Mouse (Mus musculus) midbrain, embryonic 12.5 days (tissue): ENCODE measurements around the gene Tmem156. TPM values are rescaled to one million over a fixed set of nuclear protein-coding genes. Genes with fewer than 3 reads are reported as not detected.
A peak's percentile ranks its signal among the peaks of the same experiment; 100 is the strongest.

Source experiments
- ATAC-seq: fragments of 200-750 bp; cut with Nextera tagmentation; 2 replicates; pipeline ENCODE4 v1.8.0; 2017; ENCODE audit warnings: low read depth, moderate TSS enrichment, moderate library complexity; ENCODE audit not compliant: low FRiP score
- H3K27ac ChIP-seq: fragments of 300-500 bp; sonication (generic); replicated peaks from 2 replicates; pipeline ENCODE4 v1.5.1; 2016; ENCODE audit warnings: mild to moderate bottlenecking
- H3K27me3 ChIP-seq: fragments of 300-500 bp; sonication (generic); 2 replicates; pipeline ENCODE4 v1.6.1; 2016; ENCODE audit warnings: mild to moderate bottlenecking
- H3K36me3 ChIP-seq: fragments of 300-500 bp; sonication (generic); 2 replicates; pipeline ENCODE4 v1.6.1; 2016
- H3K4me1 ChIP-seq: fragments of 300-500 bp; sonication (generic); 2 replicates; pipeline ENCODE4 v1.6.1; 2016
- H3K4me2 ChIP-seq: fragments of 300-500 bp; sonication (generic); replicated peaks from 2 replicates; pipeline ENCODE4 v1.6.1; 2016; ENCODE audit warnings: mild to moderate bottlenecking, moderate library complexity
- H3K4me3 ChIP-seq: fragments of 300-500 bp; sonication (generic); 2 replicates; pipeline ENCODE4 v1.5.1; 2016; ENCODE audit warnings: mild to moderate bottlenecking
- H3K9ac ChIP-seq: fragments of 300-500 bp; sonication (generic); replicated peaks from 2 replicates; pipeline ENCODE4 v1.6.1; 2016; ENCODE audit warnings: mild to moderate bottlenecking, moderate library complexity
- H3K9me3 ChIP-seq: fragments of 300-500 bp; sonication (generic); 2 replicates; pipeline ENCODE4 v1.6.1; 2016; ENCODE audit warnings: mild to moderate bottlenecking
- WGBS: fragments of 180-500 bp; shearing (Covaris S2); methylation state at CpG from one replicate; pipeline ENCODE4 v1.1.7; 2016; 5-methylcytosine and 5-hydroxymethylcytosine counted together
- polyA plus RNA-seq: library from polyadenylated mRNA; unstranded; fragments of >200 nt; fragmentation: Nextera tagmentation; extraction: Ambion mirVana; gene quantifications from 2 replicates; pipeline ENCODE4 v1.2.1, GENCODE M21; 2016

Gene Tmem156
- 0.18 TPM in 1 of 2 replicates, not detected in the other for polyA plus RNA-seq

- no peaks in the 10 kb centered on the region for H3K36me3 ChIP-seq
- no peak within 1 kb of the TSS for H3K9ac ChIP-seq
- no peaks in the 10 kb centered on the region for H3K9me3 ChIP-seq
- H3K27me3 ChIP-seq: no peaks in the 10 kb centered on the region
- no peaks in the 10 kb centered on the region for H3K4me1 ChIP-seq
- ATAC-seq: no peak
- H3K27ac ChIP-seq: no peak within 1 kb of the TSS
- H3K4me2 ChIP-seq: no peak within 1 kb of the TSS
- 87% methylated on average over 5 of the region's 5 CpGs for WGBS
- H3K4me3 ChIP-seq: no peak within 1 kb of the TSS
Measured at GRCm38 (mm10) chr5:65091921-65092320, at the start of gene Tmem156. Gene Tmem156 (minus strand): TSS chr5:65092132.

DNA sequence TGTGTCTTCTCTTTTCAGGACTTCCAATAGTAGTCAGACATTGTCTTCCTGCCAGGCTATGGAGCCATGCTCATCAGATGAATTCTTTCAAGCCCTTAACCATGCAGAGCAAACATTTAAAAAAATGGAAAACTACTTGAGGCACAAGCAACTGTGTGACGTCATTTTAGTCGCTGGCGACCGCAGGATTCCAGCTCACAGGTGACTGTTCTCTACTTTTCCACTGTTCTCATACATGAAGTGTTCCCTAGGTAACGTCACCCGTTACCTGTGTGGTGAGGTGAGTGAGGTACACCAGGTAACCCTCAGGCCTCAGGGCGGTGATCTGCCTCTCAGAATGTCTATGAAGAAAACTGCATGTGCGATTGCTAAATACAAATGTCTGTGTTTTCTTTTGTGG is 49.3 kb upstream of the Tmem156 start:
- ATAC-seq: no peak
- Histone ChIP-seq H3K36me3 (peaks cover 13% of the 10 kb centered on the region; the same call in 1 of the 2 replicates), H3K4me3 (no peak overlapping the region), H3K27me3 (no peaks in the 10 kb centered on the region), H3K9me3 (no peaks in the 10 kb centered on the region), H3K4me1 (no peaks in the 10 kb centered on the region; the same call in 1 of the 2 replicates), H3K4me2 (no peak overlapping the region), H3K27ac (no peak overlapping the region), H3K9ac (no peak overlapping the region)
- 92% methylated on average over 8 of the region's 8 CpGs for WGBS

DNA sequence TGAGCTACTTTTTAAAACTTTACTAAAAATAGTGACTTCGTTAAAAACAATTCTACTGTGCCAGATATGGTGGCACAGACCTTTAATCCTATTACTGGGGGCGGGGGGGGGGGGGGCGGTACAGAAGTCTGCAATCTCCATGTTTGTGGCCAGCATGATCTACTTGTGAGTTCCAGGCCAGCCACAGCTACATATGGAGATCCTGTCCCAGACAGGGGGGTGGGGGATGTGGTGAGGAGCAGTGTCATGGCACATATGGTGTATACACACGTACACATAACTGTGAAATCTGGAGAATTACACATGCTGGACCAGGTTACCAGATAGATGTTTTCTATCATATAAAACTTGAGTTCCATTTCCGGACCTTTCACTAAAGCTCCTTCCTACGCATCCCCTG is 45.1 kb upstream of the Tmem156 start:
- no peak overlapping the region for H3K9ac ChIP-seq
- no peaks in the 10 kb centered on the region for H3K9me3 ChIP-seq
- H3K4me1 ChIP-seq: no peaks in the 10 kb centered on the region; the same call in 1 of the 2 replicates
- WGBS: 84% methylated on average over 6 of the region's 6 CpGs
- H3K36me3 ChIP-seq: no peaks in the 10 kb centered on the region
- no peaks in the 10 kb centered on the region for H3K27me3 ChIP-seq
- no peak for ATAC-seq
- no peak overlapping the region for H3K27ac ChIP-seq
- no peak overlapping the region for H3K4me2 ChIP-seq
- no peak overlapping the region for H3K4me3 ChIP-seq

GRCm38 (mm10) chr5:65136159-65136558 is 44.2 kb upstream of the Tmem156 start:
- Histone ChIP-seq H3K4me1 (no peaks in the 10 kb centered on the region; the same call in 1 of the 2 replicates), H3K27me3 (no peaks in the 10 kb centered on the region), H3K9me3 (no peaks in the 10 kb centered on the region), H3K27ac (no peak overlapping the region), H3K9ac (peak overlapping the region; percentile 28; the same call in 1 of the 2 replicates), H3K36me3 (no peaks in the 10 kb centered on the region), H3K4me2 (no peak overlapping the region), H3K4me3 (no peak overlapping the region)
- no peak for ATAC-seq
- 91% methylated on average over 7 of the region's 7 CpGs for WGBS

GRCm38 (mm10) chr5:65131211-65131879 is 39.4 kb upstream of the Tmem156 start:
- 7% methylated on average over 20 of the region's 20 CpGs for WGBS
- no peaks in the 10 kb centered on the region for H3K27me3 ChIP-seq
- H3K27ac ChIP-seq: peak overlapping the region; percentile 85
- no peaks in the 10 kb centered on the region for H3K9me3 ChIP-seq
- peaks cover 15% of the 10 kb centered on the region; the same call in 1 of the 2 replicates for H3K4me1 ChIP-seq
- H3K36me3 ChIP-seq: no peaks in the 10 kb centered on the region
- peak overlapping the region; percentile 65 for H3K9ac ChIP-seq
- peak; percentile 39 for ATAC-seq
- H3K4me3 ChIP-seq: peak overlapping the region; percentile 56
- H3K4me2 ChIP-seq: peak overlapping the region; percentile 75

GRCm38 (mm10) chr5:65130528-65131210 is 38.7 kb upstream of the Tmem156 start:
- no peaks in the 10 kb centered on the region for H3K27me3 ChIP-seq
- H3K9me3 ChIP-seq: no peaks in the 10 kb centered on the region
- no peaks in the 10 kb centered on the region for H3K36me3 ChIP-seq
- H3K4me2 ChIP-seq: peak overlapping the region; percentile 75
- 4% methylated on average over 12 of the region's 12 CpGs for WGBS
- H3K4me1 ChIP-seq: peaks cover 15% of the 10 kb centered on the region; the same call in 1 of the 2 replicates
- ATAC-seq: peak; percentile 96
- peak overlapping the region; percentile 85 for H3K27ac ChIP-seq
- peak overlapping the region; percentile 65; the same call in 1 of the 2 replicates for H3K9ac ChIP-seq
- H3K4me3 ChIP-seq: peak overlapping the region; percentile 56

DNA sequence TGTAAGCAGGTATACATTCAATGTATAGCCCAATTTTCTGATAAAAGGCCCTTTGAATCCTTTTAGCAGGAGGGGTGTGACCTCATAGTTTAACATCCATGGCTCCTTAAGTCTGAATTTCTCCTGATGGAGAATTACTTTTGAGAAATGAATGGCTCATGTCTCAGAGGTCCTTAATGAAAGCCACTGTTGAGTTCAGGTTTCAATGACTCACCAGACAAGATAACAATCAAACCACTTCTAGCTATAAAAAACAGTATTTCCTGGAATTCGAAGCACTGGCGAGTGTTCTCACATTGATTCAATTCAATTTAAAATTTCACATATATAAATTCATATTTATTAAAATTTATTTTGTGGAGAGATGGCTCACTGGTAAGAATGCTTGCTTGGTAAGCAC is 36.5 kb upstream of the Tmem156 start:
- no peaks in the 10 kb centered on the region for H3K9me3 ChIP-seq
- H3K4me3 ChIP-seq: no peak overlapping the region
- no peaks in the 10 kb centered on the region for H3K36me3 ChIP-seq
- 84% methylated on average over 2 of the region's 2 CpGs for WGBS
- no peaks in the 10 kb centered on the region for H3K27me3 ChIP-seq
- peaks cover 15% of the 10 kb centered on the region; the same call in 1 of the 2 replicates for H3K4me1 ChIP-seq
- no peak overlapping the region for H3K9ac ChIP-seq
- H3K4me2 ChIP-seq: no peak overlapping the region
- ATAC-seq: no peak
- no peak overlapping the region for H3K27ac ChIP-seq

- Histone ChIP-seq H3K27ac (no peak overlapping the region), H3K4me1 (peaks cover 15% of the 10 kb centered on the region; the same call in 1 of the 2 replicates), H3K4me3 (no peak overlapping the region), H3K9me3 (no peaks in the 10 kb centered on the region), H3K4me2 (no peak overlapping the region), H3K9ac (no peak overlapping the region), H3K36me3 (no peaks in the 10 kb centered on the region), H3K27me3 (no peaks in the 10 kb centered on the region)
- ATAC-seq: no peak
- WGBS: 97% methylated on average over 1 of the region's 1 CpGs
Measured at GRCm38 (mm10) chr5:65126137-65126536, 34.2 kb upstream of the Tmem156 start.

GRCm38 (mm10) chr5:65122616-65123015 is 30.7 kb upstream of the Tmem156 start:
- ATAC-seq: no peak
- H3K4me1 ChIP-seq: no peaks in the 10 kb centered on the region
- no peak overlapping the region for H3K4me3 ChIP-seq
- H3K9me3 ChIP-seq: no peaks in the 10 kb centered on the region
- H3K27me3 ChIP-seq: no peaks in the 10 kb centered on the region
- WGBS: 92% methylated on average over 3 of the region's 3 CpGs
- no peak overlapping the region for H3K4me2 ChIP-seq
- no peak overlapping the region for H3K9ac ChIP-seq
- H3K27ac ChIP-seq: no peak overlapping the region
- no peaks in the 10 kb centered on the region for H3K36me3 ChIP-seq

- Histone ChIP-seq H3K9me3 (no peaks in the 10 kb centered on the region), H3K4me2 (no peak overlapping the region), H3K27ac (no peak overlapping the region), H3K27me3 (no peaks in the 10 kb centered on the region), H3K9ac (no peak overlapping the region), H3K4me1 (no peaks in the 10 kb centered on the region), H3K36me3 (no peaks in the 10 kb centered on the region; the same call in 1 of the 2 replicates), H3K4me3 (no peak overlapping the region)
- ATAC-seq: no peak
- WGBS: 72% methylated on average over 3 of the region's 3 CpGs
Measured at GRCm38 (mm10) chr5:65119918-65120317, 28.0 kb upstream of the Tmem156 start.

GRCm38 (mm10) chr5:65119495-65119894 is 27.6 kb upstream of the Tmem156 start:
- WGBS: 97% methylated on average over 1 of the region's 1 CpGs
- H3K36me3 ChIP-seq: no peaks in the 10 kb centered on the region; the same call in 1 of the 2 replicates
- H3K27me3 ChIP-seq: no peaks in the 10 kb centered on the region
- no peaks in the 10 kb centered on the region for H3K9me3 ChIP-seq
- no peak overlapping the region for H3K27ac ChIP-seq
- no peaks in the 10 kb centered on the region for H3K4me1 ChIP-seq
- ATAC-seq: no peak
- no peak overlapping the region for H3K4me3 ChIP-seq
- no peak overlapping the region for H3K4me2 ChIP-seq
- H3K9ac ChIP-seq: no peak overlapping the region

GRCm38 (mm10) chr5:65116789-65117188 is 24.9 kb upstream of the Tmem156 start:
- H3K4me3 ChIP-seq: no peak overlapping the region
- 95% methylated on average over 2 of the region's 2 CpGs for WGBS
- H3K9ac ChIP-seq: no peak overlapping the region
- no peak for ATAC-seq
- H3K36me3 ChIP-seq: no peaks in the 10 kb centered on the region; the same call in 1 of the 2 replicates
- no peaks in the 10 kb centered on the region for H3K27me3 ChIP-seq
- no peak overlapping the region for H3K27ac ChIP-seq
- no peaks in the 10 kb centered on the region for H3K4me1 ChIP-seq
- H3K4me2 ChIP-seq: no peak overlapping the region
- H3K9me3 ChIP-seq: no peaks in the 10 kb centered on the region
